Mouse (Mus musculus) myocyte (in vitro differentiated cells): ENCODE data around the gene Selenom. TPM values are rescaled to one million over a fixed set of nuclear protein-coding genes. Genes with fewer than 3 reads are reported as not detected.

Experiments used
- H3K27me3 ChIP-seq: one replicate; pipeline ENCODE4 v1.6.1; 2011; ENCODE audit not compliant: control insufficient read depth, insufficient read depth, insufficient read length
- H3K36me3 ChIP-seq: one replicate; pipeline ENCODE4 v1.6.1; 2011; ENCODE audit not compliant: control insufficient read depth, insufficient read depth
- H3K4me2 ChIP-seq: one replicate; pipeline ENCODE4 v1.6.1; 2011; ENCODE audit warnings: low read depth, control low read depth
- H3K4me3 ChIP-seq: one replicate; pipeline ENCODE4 v1.5.1; 2011; ENCODE audit warnings: mild to moderate bottlenecking, control low read depth, moderate library complexity
- H3K79me2 ChIP-seq: one replicate; pipeline ENCODE4 v1.6.1; 2011; ENCODE audit not compliant: control insufficient read depth, insufficient read depth
- H3ac ChIP-seq: one replicate; pipeline ENCODE4 v1.6.1; 2011; ENCODE audit not compliant: control insufficient read depth, insufficient read length
- CEBPB ChIP-seq: IDR thresholded peaks from 2 replicates; pipeline ENCODE4 v1.6.1; 2011; ENCODE audit warnings: mild to moderate bottlenecking, moderate library complexity; ENCODE audit not compliant: poor library complexity, insufficient read depth, severe bottlenecking
- E2F4 ChIP-seq: IDR thresholded peaks from one replicate; pipeline ENCODE4 v1.6.1; 2011; ENCODE audit warnings: mild to moderate bottlenecking, control low read depth, moderate library complexity; ENCODE audit not compliant: insufficient read depth
- MAX ChIP-seq: IDR thresholded peaks from one replicate; pipeline ENCODE4 v1.6.1; 2011; ENCODE audit warnings: low read depth, mild to moderate bottlenecking, control low read depth
- MYOD1 ChIP-seq, 3 experiments: IDR thresholded peaks; one replicate each; pipeline ENCODE4 v1.6.1; 2011; ENCODE audit warnings: control low read depth in 2 of 3, low read depth in 2 of 3, mild to moderate bottlenecking in 2 of 3, moderate library complexity in 1 of 3; ENCODE audit not compliant: insufficient read length in 2 of 3, control insufficient read depth in 1 of 3
- MYOG ChIP-seq, 3 experiments: IDR thresholded peaks; one replicate each; pipeline ENCODE4 v1.6.1; 2011; ENCODE audit warnings: control low read depth in 2 of 3, low read depth in 2 of 3, mild to moderate bottlenecking in 2 of 3; ENCODE audit not compliant: insufficient read length in 2 of 3, control insufficient read depth in 1 of 3, insufficient read depth in 1 of 3
- POLR2A ChIP-seq: IDR thresholded peaks from one replicate; pipeline ENCODE4 v1.6.1; 2011; ENCODE audit warnings: low read depth, mild to moderate bottlenecking, control low read depth, moderate library complexity; ENCODE audit not compliant: insufficient read length
- POLR2AphosphoS2 ChIP-seq: IDR thresholded peaks from one replicate; pipeline ENCODE4 v1.6.1; 2011; ENCODE audit warnings: low read depth, control low read depth; ENCODE audit not compliant: insufficient read length
- REST ChIP-seq: IDR thresholded peaks from one replicate; pipeline ENCODE4 v1.6.1; 2011; ENCODE audit warnings: mild to moderate bottlenecking, control low read depth, moderate library complexity; ENCODE audit not compliant: insufficient read depth, insufficient read length
- SRF ChIP-seq: IDR thresholded peaks from one replicate; pipeline ENCODE4 v1.6.1; 2011; ENCODE audit warnings: low read depth; ENCODE audit not compliant: control insufficient read depth, insufficient read length
- TCF12 ChIP-seq: IDR thresholded peaks from one replicate; pipeline ENCODE4 v1.6.1; 2011; ENCODE audit warnings: mild to moderate bottlenecking, control low read depth; ENCODE audit not compliant: poor library complexity, insufficient read depth, severe bottlenecking
- TCF3 ChIP-seq: IDR thresholded peaks from one replicate; pipeline ENCODE4 v1.6.1; 2011; ENCODE audit warnings: low read depth, control low read depth; ENCODE audit not compliant: insufficient read length
- USF1 ChIP-seq: IDR thresholded peaks from one replicate; pipeline ENCODE4 v1.6.1; 2011; ENCODE audit warnings: low read depth, mild to moderate bottlenecking, control low read depth, moderate library complexity
- polyA plus RNA-seq: library from polyadenylated mRNA; unstranded; fragments of >200 nt; fragmentation: generic; extraction: Trizol; gene quantifications from one replicate; pipeline ENCODE4 v1.2.1, GENCODE M21; 2012; ENCODE audit warnings: missing spikeins

Selenom gene
- polyA plus RNA-seq, 1 experiment, result 270 TPM

DNA sequence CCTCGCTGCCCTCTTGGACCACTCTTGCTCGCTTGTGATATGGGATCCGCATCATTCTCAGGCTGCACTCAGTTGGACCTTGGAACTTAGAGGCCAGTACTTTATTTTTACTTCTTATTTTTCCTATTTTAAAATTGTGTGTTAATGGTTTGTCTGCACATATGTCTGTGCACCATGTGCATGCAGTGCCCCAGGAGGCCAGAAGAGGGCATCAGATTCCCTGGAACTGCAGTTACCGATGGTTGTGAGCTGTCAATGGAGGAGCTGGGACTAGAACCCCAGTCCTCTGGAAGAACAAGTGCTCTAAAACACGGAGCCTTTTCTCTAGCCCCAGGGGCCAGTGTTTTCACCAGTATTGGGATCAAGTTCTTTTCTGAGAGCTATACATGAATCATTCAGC lies 29.9 kb downstream of the Selenom start:
- Histone ChIP-seq H3ac (no peak overlapping the region), H3K27me3 (no peaks in the 10 kb centered on the region), H3K4me2 (no peak overlapping the region), H3K79me2 (no peaks in the 10 kb centered on the region), H3K4me3 (no peak overlapping the region), H3K36me3 (no peaks in the 10 kb centered on the region)
- TF ChIP-seq E2F4, result no peak
- no peak for TF ChIP-seq USF1
- no peak for TF ChIP-seq MYOD1 (IDR thresholded peaks at IDR 0.05; ENCODE audit: control insufficient read depth in 1 of 3, insufficient read length in 2 of 3, low read depth in 2 of 3)
- no peak for TF ChIP-seq REST
- TF ChIP-seq MAX, result no peak
- no peak for TF ChIP-seq POLR2AphosphoS2
- TF ChIP-seq TCF3, result no peak
- TF ChIP-seq SRF, result no peak
- TF ChIP-seq POLR2A, result no peak
- TF ChIP-seq TCF12, result no peak
- TF ChIP-seq CEBPB, result no peak

DNA sequence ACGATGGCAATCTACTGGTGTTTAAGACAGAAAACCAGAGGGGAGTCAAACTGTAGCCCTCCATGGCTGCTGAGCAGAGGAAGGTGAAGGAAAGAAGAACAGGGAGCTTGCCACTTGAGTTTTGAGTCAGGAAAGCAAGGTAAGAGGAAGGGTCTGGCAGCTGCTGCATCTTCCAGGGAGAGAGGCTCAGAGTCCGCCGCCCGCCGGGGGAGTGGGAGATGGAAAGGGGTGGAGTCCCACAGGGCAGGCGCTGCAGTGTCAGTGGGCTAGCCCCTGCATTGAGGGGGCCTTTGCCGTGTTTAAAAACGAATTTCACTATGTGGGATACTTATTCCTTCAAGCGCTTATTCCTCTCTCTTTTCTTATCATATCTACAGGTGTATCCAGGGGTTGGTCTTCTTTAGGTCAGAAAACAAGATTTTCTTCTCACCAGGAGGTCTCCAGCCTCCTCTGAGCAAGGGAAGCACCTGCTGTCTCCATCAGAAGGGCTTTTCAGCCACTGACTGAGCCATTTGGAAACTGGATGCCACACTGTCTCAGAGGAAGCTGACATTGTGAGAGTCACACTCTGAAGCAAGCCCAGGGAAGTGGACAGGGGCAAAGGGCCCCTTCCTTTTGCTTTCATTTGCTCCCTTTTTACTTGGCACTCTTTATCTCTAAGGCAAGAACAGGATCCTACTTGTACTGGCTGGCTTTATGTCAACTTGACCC lies 31.2 kb downstream of the Selenom start:
- no peak overlapping the region for H3K4me3 ChIP-seq
- H3ac ChIP-seq, result no peak overlapping the region
- no peak overlapping the region for H3K4me2 ChIP-seq
- TF ChIP-seq SRF (no peak), TCF12 (no peak), MYOG (IDR thresholded peaks at IDR 0.05; ENCODE audit: control insufficient read depth in 1 of 3, insufficient read depth in 1 of 3, insufficient read length in 2 of 3, low read depth in 2 of 3) (no peak), USF1 (no peak), POLR2AphosphoS2 (no peak), TCF3 (no peak), POLR2A (no peak), MAX (no peak), REST (no peak)
- no peaks in the 10 kb centered on the region for H3K27me3 ChIP-seq
- no peaks in the 10 kb centered on the region for H3K36me3 ChIP-seq
- no peaks in the 10 kb centered on the region for H3K79me2 ChIP-seq

DNA sequence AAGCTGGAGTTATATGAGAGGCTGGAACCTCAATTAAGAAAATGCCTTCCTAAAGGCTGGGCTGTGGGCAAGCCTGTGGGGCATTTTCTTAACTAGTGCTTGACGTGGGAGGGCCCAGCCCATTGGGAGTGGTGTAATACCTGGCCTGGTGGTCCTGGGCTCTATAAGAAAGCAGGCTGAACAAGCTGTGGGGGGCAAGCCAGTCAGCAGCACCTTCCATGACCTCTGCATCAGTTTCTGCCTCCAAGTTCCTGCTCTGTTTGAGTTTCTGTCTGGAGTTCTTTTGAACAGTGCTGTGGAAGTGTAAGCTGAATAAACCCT lies 31.7 kb downstream of the Selenom start:
- H3K4me3 ChIP-seq, result no peak overlapping the region

DNA sequence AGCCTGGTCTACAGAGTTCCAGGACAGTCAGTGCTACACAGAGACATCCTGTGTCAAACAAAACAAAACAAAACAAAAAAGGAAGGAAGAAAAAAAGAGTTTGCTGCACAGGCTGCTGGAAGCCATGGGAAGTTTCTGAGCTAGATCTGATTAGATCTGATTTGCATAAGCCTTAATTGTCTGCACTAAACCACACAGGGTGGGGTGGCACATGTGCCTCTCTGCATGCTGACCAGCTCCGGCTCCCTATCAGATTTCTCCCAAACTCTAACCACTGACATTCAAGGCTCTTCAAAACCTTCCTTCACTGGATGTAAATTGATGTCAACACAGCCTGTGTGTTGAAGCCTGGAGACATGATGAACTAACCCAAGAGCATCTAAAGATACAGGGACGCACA lies 32.6 kb downstream of the Selenom start:
- H3K4me2 ChIP-seq, result no peak overlapping the region
- no peak overlapping the region for H3K4me3 ChIP-seq
- no peak overlapping the region for H3ac ChIP-seq
- no peaks in the 10 kb centered on the region for H3K36me3 ChIP-seq
- H3K27me3 ChIP-seq, result no peaks in the 10 kb centered on the region
- H3K79me2 ChIP-seq, result no peaks in the 10 kb centered on the region
- TF ChIP-seq MYOG (IDR thresholded peaks at IDR 0.05; ENCODE audit: control insufficient read depth in 1 of 3, insufficient read depth in 1 of 3, insufficient read length in 2 of 3, low read depth in 2 of 3) (no peak), MAX (no peak), SRF (no peak), TCF12 (no peak), MYOD1 (IDR thresholded peaks at IDR 0.05; ENCODE audit: control insufficient read depth in 1 of 3, insufficient read length in 2 of 3, low read depth in 2 of 3) (no peak), USF1 (no peak), REST (no peak), E2F4 (no peak), POLR2AphosphoS2 (no peak), TCF3 (no peak), CEBPB (no peak), POLR2A (no peak)

More for the DNA sequence above, 31.7 kb downstream of the Selenom start:
- no peaks in the 10 kb centered on the region for H3K27me3 ChIP-seq
- TF ChIP-seq POLR2AphosphoS2, result no peak
- TF ChIP-seq TCF12, result no peak
- no peak for TF ChIP-seq E2F4
- no peak for TF ChIP-seq MYOG (IDR thresholded peaks at IDR 0.05; ENCODE audit: control insufficient read depth in 1 of 3, insufficient read depth in 1 of 3, insufficient read length in 2 of 3, low read depth in 2 of 3)
- no peak overlapping the region for H3ac ChIP-seq
- no peak overlapping the region for H3K4me2 ChIP-seq
- no peaks in the 10 kb centered on the region for H3K36me3 ChIP-seq
- no peaks in the 10 kb centered on the region for H3K79me2 ChIP-seq

DNA sequence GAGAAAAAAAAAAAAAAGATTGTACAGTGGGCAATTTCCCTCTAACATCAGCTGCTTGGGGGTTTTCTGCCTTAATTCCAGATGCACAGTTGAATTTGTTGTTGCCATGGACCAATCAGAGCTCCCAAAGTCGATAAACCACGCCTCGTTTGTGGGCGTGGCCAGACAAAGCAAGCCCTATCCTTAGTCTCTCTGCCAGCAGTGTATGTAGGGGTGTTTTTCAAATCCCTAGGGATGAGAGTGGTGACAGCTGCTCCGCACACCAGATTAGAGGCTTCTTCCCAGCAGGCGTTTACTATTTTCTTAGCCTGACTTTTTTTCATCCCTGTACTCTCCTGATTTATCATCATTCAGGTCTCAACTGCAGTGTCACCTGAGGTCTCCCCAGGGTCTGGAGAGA lies 33.5 kb downstream of the Selenom start:
- TF ChIP-seq MYOG (IDR thresholded peaks at IDR 0.05; ENCODE audit: control insufficient read depth in 1 of 3, insufficient read depth in 1 of 3, insufficient read length in 2 of 3, low read depth in 2 of 3) (peak in 1 of 3 experiments; percentile 55), MYOD1 (IDR thresholded peaks at IDR 0.05; ENCODE audit: control insufficient read depth in 1 of 3, insufficient read length in 2 of 3, low read depth in 2 of 3) (peak in 2 of 3 experiments; percentile 55 to 69), TCF12 (peak; percentile 23), E2F4 (no peak), MAX (no peak)
- no peaks in the 10 kb centered on the region for H3K36me3 ChIP-seq
- no peak overlapping the region for H3ac ChIP-seq
- H3K4me3 ChIP-seq, result no peak overlapping the region
- no peaks in the 10 kb centered on the region for H3K79me2 ChIP-seq
- peak overlapping the region; percentile 51 for H3K4me2 ChIP-seq
- H3K27me3 ChIP-seq, result no peaks in the 10 kb centered on the region
